Mouse (Mus musculus) adrenal gland, adult 2 months (tissue): Measurements from ENCODE around the gene Zfand6. TPM values are rescaled to one million over a fixed set of nuclear protein-coding genes. Genes with fewer than 3 reads are reported as not detected.
A peak's percentile ranks its signal among the peaks of the same experiment; 100 is the strongest.

ENCODE experiments used
- DNase-seq: peaks from one replicate; pipeline ENCODE4 v3.0.0; 2021
- polyA plus RNA-seq: library from polyadenylated mRNA; depleted of rRNA; stranded (reverse); fragments of >200 nt; gene quantifications from 2 replicates; pipeline ENCODE4 v1.2.3, GENCODE M21; 2012; rRNA removed
- total RNA-seq, 2 experiments: library from RNA; stranded (reverse); gene quantifications; 2 replicates each; pipeline ENCODE4 v1.2.3; 2021

Zfand6 gene
- total and polyA plus RNA-seq, 3 experiments: 34.8 to 137 (median 125) TPM

- DNase-seq: no peak
These were observed 95.5 kb downstream of the Zfand6 start for GRCm38 (mm10) chr7:84594087-84594916.

DNA sequence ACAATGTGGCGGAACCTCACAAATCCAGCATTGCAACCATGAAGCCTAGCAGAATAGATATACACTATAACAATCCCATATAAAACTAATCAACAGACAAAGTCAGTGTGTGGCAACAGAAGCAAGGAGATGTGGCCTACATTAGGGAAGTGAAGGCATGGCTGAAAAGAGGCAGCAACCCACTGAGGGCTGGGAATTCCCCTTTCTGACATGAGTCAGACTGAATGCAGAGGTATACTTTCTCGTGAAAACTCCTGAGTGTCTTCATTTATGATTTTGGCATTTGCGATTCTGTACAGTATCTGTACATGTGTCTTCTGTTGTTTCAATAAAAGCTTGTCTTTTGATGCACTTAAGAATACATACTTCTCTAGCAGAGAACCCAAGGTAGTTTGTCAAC is 98.4 kb downstream of the Zfand6 start:
- no peak for DNase-seq

- no peak for DNase-seq
These were observed 99.1 kb downstream of the Zfand6 start for GRCm38 (mm10) chr7:84590622-84591021.

- DNase-seq: no peak
These were observed 102.5 kb downstream of the Zfand6 start for GRCm38 (mm10) chr7:84587101-84587783.

DNA sequence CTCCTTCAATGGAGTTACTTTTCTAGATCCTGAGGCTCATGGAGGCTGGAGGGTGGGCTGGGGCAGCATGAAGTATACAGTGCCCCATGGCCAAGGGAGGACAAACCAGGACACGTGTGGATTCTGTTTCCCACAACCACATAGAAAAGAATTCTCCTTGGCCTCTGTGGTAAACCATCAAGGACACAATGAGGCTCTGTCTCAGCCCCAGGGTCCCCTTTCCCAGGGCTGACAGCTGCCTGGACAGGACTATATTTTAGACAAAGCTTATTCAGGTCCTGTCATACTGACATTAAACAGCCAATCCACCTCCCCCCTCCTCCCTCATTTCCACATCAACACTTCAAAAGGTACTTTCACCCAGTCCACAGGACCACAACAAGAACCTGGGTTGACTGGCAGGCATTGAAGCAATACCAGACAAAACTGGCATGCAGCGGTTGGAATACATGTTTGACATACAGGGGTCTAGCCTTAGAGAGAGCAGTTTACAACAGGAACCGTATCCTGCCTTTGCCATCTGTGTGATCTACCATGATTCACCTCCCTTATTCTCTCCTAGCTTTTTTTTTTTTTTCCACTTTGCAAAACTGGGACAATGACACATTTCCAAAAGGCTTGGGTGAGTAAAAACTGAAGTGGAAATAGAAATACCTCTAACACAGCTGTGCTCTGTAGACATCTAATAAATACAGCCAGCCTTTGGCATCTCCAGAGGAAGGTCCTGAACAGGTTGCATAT is 103.2 kb downstream of the Zfand6 start:
- peak; percentile 13 for DNase-seq

- DNase-seq: peak; percentile 1
These were observed 104.7 kb downstream of the Zfand6 start for GRCm38 (mm10) chr7:84585086-84585485.

DNA sequence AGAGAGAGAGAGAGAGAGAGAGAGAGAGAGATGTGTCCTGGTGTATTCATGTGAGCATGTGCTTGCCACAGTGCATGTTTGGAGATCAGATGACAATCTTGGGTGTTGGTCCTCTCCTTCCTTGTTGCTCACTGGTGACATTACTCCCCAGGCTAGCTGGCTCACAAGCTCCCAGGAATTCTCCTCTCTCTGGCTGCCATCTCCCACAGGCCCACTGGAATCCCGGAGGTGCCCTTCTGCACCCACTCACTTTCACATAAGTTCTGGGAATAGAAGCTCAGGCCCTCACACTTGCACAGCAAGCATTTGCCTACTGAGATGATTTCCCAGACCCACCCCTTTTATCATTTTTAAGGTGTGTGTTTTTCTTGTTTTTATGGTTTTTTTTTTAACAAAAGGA is 110.0 kb downstream of the Zfand6 start:
- peak; percentile 0 for DNase-seq

DNA sequence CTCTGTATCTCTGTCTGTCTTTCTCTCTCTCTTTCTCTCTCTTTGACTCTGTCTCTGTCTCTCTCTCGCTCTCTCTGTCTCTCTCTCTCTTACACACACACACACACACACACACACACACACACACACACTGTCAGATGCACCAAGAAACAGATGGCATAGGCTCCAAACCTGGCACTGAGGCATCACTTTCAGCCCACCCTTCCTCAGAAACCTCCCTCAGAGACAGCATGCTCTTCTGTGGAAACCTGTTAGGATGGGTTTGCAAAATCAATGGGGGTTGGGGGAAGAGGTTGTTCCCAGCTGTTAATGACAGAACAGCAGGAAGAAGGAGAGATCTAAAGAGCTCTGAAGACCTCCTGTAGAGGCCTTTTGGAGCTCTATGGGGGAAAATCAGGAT is 110.9 kb downstream of the Zfand6 start:
- no peak for DNase-seq

GRCm38 (mm10) chr7:84577034-84577433 is 112.7 kb downstream of the Zfand6 start:
- DNase-seq: no peak

DNA sequence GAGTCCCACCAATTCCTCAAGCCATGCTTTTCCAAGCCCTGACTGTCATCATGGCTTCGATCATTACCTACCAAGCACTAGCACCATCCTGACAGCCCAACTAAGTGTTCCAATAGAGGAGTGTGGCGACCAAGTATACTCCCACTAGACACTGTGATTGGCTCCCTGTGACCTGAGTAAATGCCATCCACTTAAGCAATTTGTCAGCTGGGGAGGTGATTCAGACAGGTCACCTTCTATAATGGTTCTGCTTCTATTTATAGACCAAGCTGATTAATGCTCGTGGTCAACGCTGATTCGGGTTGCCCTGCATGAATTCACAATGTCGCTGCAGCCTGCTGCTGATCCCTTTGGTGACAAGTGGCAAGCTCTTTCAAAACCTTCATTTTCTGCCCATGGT is 123.6 kb downstream of the Zfand6 start:
- no peak for DNase-seq

GRCm38 (mm10) chr7:84564236-84564635 is 125.5 kb downstream of the Zfand6 start:
- DNase-seq: no peak

Other genes starting within 250 kb of the Zfand6 start
- gene Gm2115, start 161.0 kb downstream of the Zfand6 start, total RNA-seq: 10 to 100 TPM; 31.0 to 57.7 TPM
- gene Gm2115, start 161.0 kb downstream of the Zfand6 start, polyA plus RNA-seq: 14.8 and 15.0 TPM in 2 replicates
- gene Fah, start 83.2 kb downstream of the Zfand6 start, total RNA-seq: 100 to 1,000 TPM in 1 of 2 experiments, 10 to 100 TPM in 1; 48.4 to 106 TPM
- 73.8 and 74.4 TPM in 2 replicates for gene Fah, start 83.2 kb downstream of the Zfand6 start, polyA plus RNA-seq
- not detected for gene Olfr291, start 163.6 kb upstream of the Zfand6 start, total RNA-seq
- gene Olfr291, start 163.6 kb upstream of the Zfand6 start, polyA plus RNA-seq: not detected in 2 replicates